Mouse (Mus musculus) spleen, adult 2 months (tissue): ENCODE measurements around the gene Aar2.

Experiments
- CTCF ChIP-seq: fragments of 200-500 bp; IDR thresholded peaks from 2 replicates; pipeline ENCODE4 v1.5.1; 2011; ENCODE audit warnings: mild to moderate bottlenecking, inconsistent platforms; ENCODE audit not compliant: insufficient read depth, insufficient read length, insufficient replicate concordance; ENCODE audit errors: extremely low read depth
- POLR2A ChIP-seq: fragments of 200-500 bp; IDR thresholded peaks from 2 replicates; pipeline ENCODE4 v1.6.1; 2011; ENCODE audit warnings: low read depth, low read length, inconsistent platforms

DNA sequence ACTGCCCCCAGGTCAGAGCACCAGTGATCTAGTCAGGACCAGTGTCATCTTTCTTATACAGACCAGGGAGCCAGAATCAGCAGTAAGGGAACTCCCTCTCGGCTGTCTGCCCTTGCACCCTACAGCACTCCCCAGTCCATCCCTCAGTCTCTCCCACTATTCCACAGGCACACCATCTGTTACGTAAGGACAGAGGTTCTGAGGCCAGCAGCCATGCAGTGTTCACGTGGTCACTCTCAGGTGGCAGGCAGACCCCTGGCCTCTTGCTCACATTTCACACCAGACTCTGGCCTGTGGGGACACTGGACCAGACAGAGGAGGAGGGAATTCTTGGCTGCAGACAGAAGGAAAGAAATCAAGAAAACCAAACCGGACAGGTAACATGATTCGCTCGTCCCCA, 24.1 kb downstream of the Aar2 start:
- TF ChIP-seq CTCF (no peak), POLR2A (no peak)
